Mouse (Mus musculus): ENCODE data around the gene Dcun1d3.

The Dcun1d3 gene

GRCm38 (mm10) chr7:119873050-119873449 lies 23.0 kb downstream of the Dcun1d3 start:
- no peak for DNase-seq (ENCODE audit: low read depth)

GRCm38 (mm10) chr7:119872204-119872603 lies 23.9 kb downstream of the Dcun1d3 start:
- DNase-seq (ENCODE audit: low read depth) = no peak

GRCm38 (mm10) chr7:119866136-119866535 lies 30.0 kb downstream of the Dcun1d3 start:
- DNase-seq (ENCODE audit: low read depth) = no peak

- no peak for DNase-seq (ENCODE audit: low read depth)
Observed at GRCm38 (mm10) chr7:119864500-119864899, 31.6 kb downstream of the Dcun1d3 start.

GRCm38 (mm10) chr7:119862167-119862566 lies 33.9 kb downstream of the Dcun1d3 start:
- DNase-seq (ENCODE audit: low read depth) = peak; percentile 30

GRCm38 (mm10) chr7:119861335-119862091 lies 34.6 kb downstream of the Dcun1d3 start:
- DNase-seq (ENCODE audit: low read depth) = peak; percentile 81

GRCm38 (mm10) chr7:119860971-119861334 lies 35.1 kb downstream of the Dcun1d3 start:
- no peak for DNase-seq (ENCODE audit: low read depth)

- no peak for DNase-seq (ENCODE audit: low read depth)
Observed at GRCm38 (mm10) chr7:119860554-119860953, 35.5 kb downstream of the Dcun1d3 start.

- DNase-seq (ENCODE audit: low read depth) = no peak
Observed at GRCm38 (mm10) chr7:119860116-119860515, 36.0 kb downstream of the Dcun1d3 start.

- DNase-seq (ENCODE audit: low read depth) = no peak
Observed at GRCm38 (mm10) chr7:119859476-119859875, 36.6 kb downstream of the Dcun1d3 start.

GRCm38 (mm10) chr7:119855031-119855430 lies 41.1 kb downstream of the Dcun1d3 start:
- DNase-seq (ENCODE audit: low read depth) = no peak

- DNase-seq (ENCODE audit: low read depth) = no peak
Observed at GRCm38 (mm10) chr7:119854362-119854761, 41.7 kb downstream of the Dcun1d3 start.

- no peak for DNase-seq (ENCODE audit: low read depth)
Observed at GRCm38 (mm10) chr7:119853186-119853585, 42.9 kb downstream of the Dcun1d3 start.

- no peak for DNase-seq (ENCODE audit: low read depth)
Observed at GRCm38 (mm10) chr7:119852494-119852893, 43.6 kb downstream of the Dcun1d3 start.

- DNase-seq (ENCODE audit: low read depth) = peak; percentile 62
Observed at GRCm38 (mm10) chr7:119850737-119851136, 45.4 kb downstream of the Dcun1d3 start.

- DNase-seq (ENCODE audit: low read depth) = peak; percentile 79
Observed at GRCm38 (mm10) chr7:119849096-119849495, 47.0 kb downstream of the Dcun1d3 start.

GRCm38 (mm10) chr7:119847396-119847795 lies 48.7 kb downstream of the Dcun1d3 start:
- DNase-seq (ENCODE audit: low read depth) = no peak

- DNase-seq (ENCODE audit: low read depth) = no peak
Observed at GRCm38 (mm10) chr7:119845541-119845940, 50.6 kb downstream of the Dcun1d3 start.

- no peak for DNase-seq (ENCODE audit: low read depth)
Observed at GRCm38 (mm10) chr7:119841820-119842449, 54.2 kb downstream of the Dcun1d3 start.

GRCm38 (mm10) chr7:119835996-119836777 lies 59.9 kb downstream of the Dcun1d3 start:
- DNase-seq (ENCODE audit: low read depth) = peak; percentile 8

- no peak for DNase-seq (ENCODE audit: low read depth)
Observed at GRCm38 (mm10) chr7:119835371-119835770, 60.7 kb downstream of the Dcun1d3 start.

GRCm38 (mm10) chr7:119808723-119809122 lies 87.4 kb downstream of the Dcun1d3 start:
- no peak for DNase-seq (ENCODE audit: low read depth)

GRCm38 (mm10) chr7:119807396-119807795 lies 88.7 kb downstream of the Dcun1d3 start:
- DNase-seq (ENCODE audit: low read depth) = no peak
